Mouse (Mus musculus): ENCODE data around the gene Pkd1.

DNA sequence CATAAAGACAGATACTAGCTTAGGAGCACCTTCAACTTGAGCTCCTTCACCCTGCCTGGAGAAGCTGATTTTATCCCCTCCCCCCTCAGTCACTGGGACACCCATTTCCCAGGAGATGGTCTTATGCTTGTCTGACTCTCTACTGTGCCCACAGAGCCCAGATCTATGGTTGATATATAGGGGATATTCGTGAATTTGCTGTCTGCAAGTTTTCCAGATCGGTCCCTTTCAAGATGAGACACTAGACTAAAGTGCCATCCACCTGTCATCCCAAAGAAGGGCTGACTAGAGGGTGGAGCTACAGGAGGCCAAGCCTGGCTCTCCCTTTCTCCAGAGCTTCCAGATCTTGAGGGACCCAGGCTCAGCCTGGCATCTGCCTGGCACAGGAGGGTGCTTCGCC, 18.6 kb upstream of the Pkd1 start:
- peak; percentile 90 for TF ChIP-seq POLR2AphosphoS2 (IDR thresholded peaks at IDR 0.05; ENCODE audit: low read depth, low read length)
- TF ChIP-seq EP300 (IDR thresholded peaks at IDR 0.05; ENCODE audit: low read length): no peak
- TF ChIP-seq ZC3H11A (IDR thresholded peaks at IDR 0.05; ENCODE audit: low read depth, low read length): no peak
- no peak for TF ChIP-seq CTCF (conservative IDR thresholded peaks at IDR 0.05 in 1 of 2, IDR thresholded peaks at IDR 0.05 in 1 of 2; ENCODE audit: low read depth in 2 of 2, low read length in 2 of 2)
- TF ChIP-seq ETS1 (conservative IDR thresholded peaks at IDR 0.05; ENCODE audit: low read depth, low read length): no peak
- TF ChIP-seq MAX (IDR thresholded peaks at IDR 0.05; ENCODE audit: low read length): no peak
- TF ChIP-seq MXI1 (IDR thresholded peaks at IDR 0.05; ENCODE audit: low read depth, low read length): peak; percentile 45; the same call in 1 of the 2 replicates
- TF ChIP-seq ZNF384 (IDR thresholded peaks at IDR 0.05; ENCODE audit: low read depth, low read length): no peak
- TF ChIP-seq PAX5 (IDR thresholded peaks at IDR 0.05; ENCODE audit: low read length): no peak
- no peak for TF ChIP-seq KAT2A (IDR thresholded peaks at IDR 0.05; ENCODE audit: insufficient replicate concordance, low read length)
